ENCODE assay signal across 10 mouse cellular contexts in the genomic region with DNA sequence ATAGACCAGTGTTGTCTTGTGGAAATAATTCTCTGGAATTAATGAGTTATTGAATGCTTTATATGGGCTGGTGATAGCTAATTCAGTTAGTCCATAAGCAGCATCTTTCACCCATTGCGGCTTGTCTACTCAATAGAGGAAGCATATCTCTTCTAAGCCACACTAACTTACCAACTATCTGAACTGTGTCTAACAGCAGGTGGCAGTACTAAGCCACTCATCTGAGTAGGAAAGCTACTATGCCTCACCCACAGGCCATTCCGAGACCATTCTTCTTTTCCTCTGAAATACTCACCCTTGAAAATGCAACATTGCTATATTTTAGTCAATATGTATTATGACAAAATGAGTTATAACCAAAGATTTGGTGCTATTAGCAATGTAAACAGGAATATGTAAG. TPM values are rescaled to one million over a fixed set of nuclear protein-coding genes. Genes with fewer than 3 reads are reported as not detected.
DNase-seq lines count a peak whose midpoint lies in the region; ATAC-seq and TF ChIP-seq lines count a peak whose summit lies in the region.
"Had no signal": no experiment of that assay in that cellular context is flagged by ENCODE, and none has a peak within 500 bp of the region (broad histone marks: within the 10 kb centered on the region; RNA-seq: fewer than 3 reads in every experiment).

No protein-coding gene starts in this region.

- 51% methylated on average over 2 of the region's 2 CpGs for WGBS in stomach, postnatal 0 days

- H3K4me2 ChIP-seq in stomach, postnatal 0 days (replicated peaks; ENCODE audit: low read depth), result no peak overlapping the region
- H3K4me2 ChIP-seq: liver, embryonic 13.5 days had no signal

- H3K27me3 ChIP-seq in stomach, postnatal 0 days (ENCODE audit: control insufficient read depth, insufficient read depth, low read length), result no peaks in the 10 kb centered on the region
- H3K27me3 ChIP-seq: liver, embryonic 13.5 days had no signal

- H3K36me3 ChIP-seq in stomach, postnatal 0 days (ENCODE audit: control insufficient read depth, insufficient read depth, low read length), result no peaks in the 10 kb centered on the region
- H3K36me3 ChIP-seq: liver, embryonic 13.5 days had no signal

- no peaks in the 10 kb centered on the region for H3K4me1 ChIP-seq in stomach, postnatal 0 days (replicated peaks; ENCODE audit: control insufficient read depth, insufficient read depth)
- H3K4me1 ChIP-seq: liver, embryonic 13.5 days had no signal

- peak; percentile 3 for DNase-seq in adrenal gland, adult 2 months
- DNase-seq in adrenal gland, postnatal 4 days (ENCODE audit: low spot score in 2 of 2), result no peak
- peak; percentile 32 for DNase-seq in layer of hippocampus, adult 11-12 months (ENCODE audit: low spot score)
- DNase-seq in layer of hippocampus, postnatal 36 days, result no peak
- peak; percentile 22 for DNase-seq in R1 (ENCODE audit: low read depth, low spot score)
- DNase-seq in layer of hippocampus, adult 8-10 months (ENCODE audit: low spot score in 2 of 2), result peak; percentile 3 to 7
- no peak for DNase-seq in stomach, postnatal 0 days (ENCODE audit: low spot score)
- no peak for DNase-seq in heart, adult 8-10 months (ENCODE audit: low spot score)
- DNase-seq: liver, embryonic 13.5 days had no signal

- no peak for TF ChIP-seq EP300 in stomach, postnatal 0 days (optimal IDR thresholded peaks at IDR 0.05)

- H3K9me3 ChIP-seq in stomach, postnatal 0 days (ENCODE audit: control insufficient read depth, low read length), result no peaks in the 10 kb centered on the region
- H3K9me3 ChIP-seq: liver, embryonic 13.5 days had no signal

- H3K4me3 ChIP-seq in stomach, postnatal 0 days (ENCODE audit: low read depth, low read length), result no peak overlapping the region
- H3K4me3 ChIP-seq: liver, embryonic 13.5 days had no signal

- no peak overlapping the region for H3K27ac ChIP-seq in stomach, postnatal 0 days (replicated peaks)
- H3K27ac ChIP-seq: liver, embryonic 13.5 days had no signal

- peak; percentile 63 for TF ChIP-seq CTCF in stomach, postnatal 0 days (IDR thresholded peaks at IDR 0.05; ENCODE audit: low read depth)

- no peak overlapping the region for H3K9ac ChIP-seq in stomach, postnatal 0 days (ENCODE audit: low read length)
- H3K9ac ChIP-seq: liver, embryonic 13.5 days had no signal

- ATAC-seq in stomach, postnatal 0 days (ENCODE audit: low FRiP score, low TSS enrichment), result no peak

RNA-seq across cellular contexts. Expression of a gene that starts 27.2 kb away (rescaled TPM):
- total RNA-seq in adrenal gland, adult 2 months (2021), result under 1 TPM; 0.12 to 0.66 TPM
- 0.08 and 0.11 TPM in 2 replicates for polyA plus RNA-seq in adrenal gland, adult 2 months (2012; rRNA removed)
- under 1 TPM; 0.84 to 0.90 TPM for total RNA-seq in adrenal gland, postnatal 4 days (2021)
- 10 to 100 TPM; 26.9 to 31.2 TPM for total RNA-seq in layer of hippocampus, postnatal 36 days (2021)
- 10 to 100 TPM; 15.3 to 31.4 (median 24.5) TPM for total RNA-seq in layer of hippocampus, adult 8-10 months (2022)
- polyA plus RNA-seq in stomach, postnatal 0 days (2015; fragmentation: Nextera tagmentation; extraction: Ambion mirVana), result 0.29 and 0.30 TPM in 2 replicates
- total RNA-seq in heart, adult 8-10 months (2022), result under 1 TPM; 0.06 to 0.41 (median 0.20) TPM
- polyA plus RNA-seq: liver, embryonic 13.5 days; spleen, adult 2 months had no signal

RNA-seq across cellular contexts. Expression of a gene that starts 31.4 kb away (rescaled TPM):
- not detected for total RNA-seq in adrenal gland, adult 2 months (2021)
- not detected in 2 replicates for polyA plus RNA-seq in adrenal gland, adult 2 months (2012; rRNA removed)
- total RNA-seq in adrenal gland, postnatal 4 days (2021), result not detected
- not detected for total RNA-seq in layer of hippocampus, postnatal 36 days (2021)
- not detected for total RNA-seq in layer of hippocampus, adult 8-10 months (2022)
- not detected in 2 replicates for polyA plus RNA-seq in stomach, postnatal 0 days (2015; fragmentation: Nextera tagmentation; extraction: Ambion mirVana)
- total RNA-seq in heart, adult 8-10 months (2022), result not detected
- polyA plus RNA-seq: liver, embryonic 13.5 days; spleen, adult 2 months had no signal

Comparison
In these comparisons a context has a peak if more than half of its experiments do, and no peak if none do; other contexts are left out.
1. DNase-seq: peak in adrenal gland, adult 2 months (single experiment), layer of hippocampus, adult 11-12 months (single experiment), R1 (single experiment) and layer of hippocampus, adult 8-10 months (2 of 2); none in adrenal gland, postnatal 4 days (0 of 2), layer of hippocampus, postnatal 36 days (0 of 2), stomach, postnatal 0 days (single experiment) and heart, adult 8-10 months (single experiment).
2. RNA of a gene that starts 27.2 kb away (total RNA-seq): 26.9 to 31.2 TPM in layer of hippocampus, postnatal 36 days and 15.3 to 31.4 TPM in layer of hippocampus, adult 8-10 months; 0.84 to 0.90 TPM in adrenal gland, postnatal 4 days, 0.12 to 0.66 TPM in adrenal gland, adult 2 months and 0.06 to 0.41 TPM in heart, adult 8-10 months; every median in the first group is over 4 times any median in the second.